Mouse (Mus musculus): ENCODE measurements at regions not wholly inside any gene's neighbourhood (a gene's known extent, or its start where the extent isn't known, plus 50 kb on each side); places are given as distances from the start of the nearest gene placed in this dataset.

GRCm38 (mm10) chr4:31753677-31754312 is 210.1 kb upstream of the Map3k7 start:
- Histone ChIP-seq H3K36me3 (replicated peaks) (no peaks in the 10 kb centered on the region), H3K9me3 (replicated peaks) (peaks cover 15% of the 10 kb centered on the region), H3K27me3 (ENCODE audit: insufficient read depth, low read length) (no peaks in the 10 kb centered on the region), H3K4me1 (ENCODE audit: insufficient read depth, low read depth, low read length) (no peaks in the 10 kb centered on the region), H3K4me3 (ENCODE audit: low read depth, low read length) (no peak overlapping the region)
- ATAC-seq (ENCODE audit: extremely low read depth, insufficient number of reproducible peaks, low FRiP score, poor library complexity, severe bottlenecking) (no peak), DNase-seq (ENCODE audit: low spot score) (no peak)
- no peak for TF ChIP-seq CTCF (IDR thresholded peaks at IDR 0.05; ENCODE audit: low read depth, low read length)
- TF ChIP-seq GATA2 (IDR thresholded peaks at IDR 0.05; ENCODE audit: borderline replicate concordance, low read depth, low read length): no peak
- TF ChIP-seq POLR2AphosphoS5 (IDR thresholded peaks at IDR 0.05; ENCODE audit: insufficient replicate concordance, low read depth, low read length): no peak
- no peak for TF ChIP-seq TAL1 (conservative IDR thresholded peaks at IDR 0.05; ENCODE audit: low read depth, low read length)
- TF ChIP-seq GATA1 (IDR thresholded peaks at IDR 0.05; ENCODE audit: borderline replicate concordance, low read length): no peak

- H3K36me3 ChIP-seq (replicated peaks): no peaks in the 10 kb centered on the region
- TF ChIP-seq CTCF (IDR thresholded peaks at IDR 0.05; ENCODE audit: low read depth, low read length): no peak
- no peak for TF ChIP-seq GATA1 (IDR thresholded peaks at IDR 0.05; ENCODE audit: borderline replicate concordance, low read length)
- TF ChIP-seq POLR2AphosphoS5 (IDR thresholded peaks at IDR 0.05; ENCODE audit: insufficient replicate concordance, low read depth, low read length): no peak
- no peak for TF ChIP-seq GATA2 (IDR thresholded peaks at IDR 0.05; ENCODE audit: borderline replicate concordance, low read depth, low read length)
- TF ChIP-seq TAL1 (conservative IDR thresholded peaks at IDR 0.05; ENCODE audit: low read depth, low read length): no peak
- no peak for ATAC-seq (ENCODE audit: extremely low read depth, insufficient number of reproducible peaks, low FRiP score, poor library complexity, severe bottlenecking)
- H3K4me1 ChIP-seq (ENCODE audit: insufficient read depth, low read depth, low read length): no peaks in the 10 kb centered on the region
- DNase-seq (ENCODE audit: low spot score): no peak
- H3K9me3 ChIP-seq (replicated peaks): peaks cover 18% of the 10 kb centered on the region
- no peaks in the 10 kb centered on the region for H3K27me3 ChIP-seq (ENCODE audit: insufficient read depth, low read length)
- no peak overlapping the region for H3K4me3 ChIP-seq (ENCODE audit: low read depth, low read length)
These were observed 206.8 kb upstream of the Map3k7 start for GRCm38 (mm10) chr4:31757126-31757525.

GRCm38 (mm10) chr4:31760116-31760515 is 203.8 kb upstream of the Map3k7 start:
- DNase-seq (ENCODE audit: low spot score): no peak
- no peaks in the 10 kb centered on the region for H3K4me1 ChIP-seq (ENCODE audit: insufficient read depth, low read depth, low read length)
- no peaks in the 10 kb centered on the region for H3K27me3 ChIP-seq (ENCODE audit: insufficient read depth, low read length)
- no peak overlapping the region for H3K4me3 ChIP-seq (ENCODE audit: low read depth, low read length)
- H3K9me3 ChIP-seq (replicated peaks): peaks cover 9% of the 10 kb centered on the region
- ATAC-seq (ENCODE audit: extremely low read depth, insufficient number of reproducible peaks, low FRiP score, poor library complexity, severe bottlenecking): no peak
- H3K36me3 ChIP-seq (replicated peaks): no peaks in the 10 kb centered on the region
- no peak for TF ChIP-seq POLR2AphosphoS5 (IDR thresholded peaks at IDR 0.05; ENCODE audit: insufficient replicate concordance, low read depth, low read length)

DNA sequence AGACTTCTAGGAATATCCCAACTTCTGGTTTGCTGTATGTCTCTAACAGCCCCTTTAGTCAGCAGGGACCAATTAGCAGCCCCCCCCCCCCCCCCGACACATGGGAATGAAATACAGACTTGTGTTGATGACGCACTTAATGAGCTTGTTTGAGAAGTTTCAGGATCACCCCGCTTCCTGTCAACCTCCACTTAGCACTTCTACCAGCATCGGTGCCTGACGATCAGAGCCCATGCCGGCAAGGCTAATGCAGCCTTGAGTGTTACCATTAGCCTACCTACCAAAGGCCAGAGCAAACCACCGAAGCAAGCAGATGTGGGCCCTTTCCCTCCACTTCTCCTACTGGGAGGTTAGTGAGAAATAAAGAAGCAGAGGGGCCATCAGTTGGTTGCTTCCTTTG is 201.7 kb upstream of the Map3k7 start:
- ATAC-seq (ENCODE audit: extremely low read depth, insufficient number of reproducible peaks, low FRiP score, poor library complexity, severe bottlenecking) (no peak), DNase-seq (ENCODE audit: low spot score) (no peak)
- H3K27me3 ChIP-seq (ENCODE audit: insufficient read depth, low read length): no peaks in the 10 kb centered on the region
- TF ChIP-seq TAL1 (conservative IDR thresholded peaks at IDR 0.05; ENCODE audit: low read depth, low read length) (no peak), GATA1 (IDR thresholded peaks at IDR 0.05; ENCODE audit: borderline replicate concordance, low read length) (no peak), CTCF (IDR thresholded peaks at IDR 0.05; ENCODE audit: low read depth, low read length) (no peak), POLR2AphosphoS5 (IDR thresholded peaks at IDR 0.05; ENCODE audit: insufficient replicate concordance, low read depth, low read length) (no peak), GATA2 (IDR thresholded peaks at IDR 0.05; ENCODE audit: borderline replicate concordance, low read depth, low read length) (no peak)
- no peak overlapping the region for H3K4me3 ChIP-seq (ENCODE audit: low read depth, low read length)
- peaks cover 14% of the 10 kb centered on the region for H3K9me3 ChIP-seq (replicated peaks)
- no peaks in the 10 kb centered on the region for H3K4me1 ChIP-seq (ENCODE audit: insufficient read depth, low read depth, low read length)
- no peaks in the 10 kb centered on the region for H3K36me3 ChIP-seq (replicated peaks)

- DNase-seq (ENCODE audit: low spot score) (no peak), ATAC-seq (ENCODE audit: extremely low read depth, insufficient number of reproducible peaks, low FRiP score, poor library complexity, severe bottlenecking) (no peak)
- H3K27me3 ChIP-seq (ENCODE audit: insufficient read depth, low read length): no peaks in the 10 kb centered on the region
- H3K36me3 ChIP-seq (replicated peaks): no peaks in the 10 kb centered on the region
- peaks cover 11% of the 10 kb centered on the region for H3K9me3 ChIP-seq (replicated peaks)
- no peak overlapping the region for H3K4me3 ChIP-seq (ENCODE audit: low read depth, low read length)
- no peaks in the 10 kb centered on the region for H3K4me1 ChIP-seq (ENCODE audit: insufficient read depth, low read depth, low read length)
- TF ChIP-seq TAL1 (conservative IDR thresholded peaks at IDR 0.05; ENCODE audit: low read depth, low read length) (no peak), GATA1 (IDR thresholded peaks at IDR 0.05; ENCODE audit: borderline replicate concordance, low read length) (no peak), CTCF (IDR thresholded peaks at IDR 0.05; ENCODE audit: low read depth, low read length) (no peak), POLR2AphosphoS5 (IDR thresholded peaks at IDR 0.05; ENCODE audit: insufficient replicate concordance, low read depth, low read length) (no peak), GATA2 (IDR thresholded peaks at IDR 0.05; ENCODE audit: borderline replicate concordance, low read depth, low read length) (no peak)
These were observed 195.8 kb upstream of the Map3k7 start for GRCm38 (mm10) chr4:31768026-31768626.

GRCm38 (mm10) chr4:31769325-31769724 is 194.6 kb upstream of the Map3k7 start:
- ATAC-seq (ENCODE audit: extremely low read depth, insufficient number of reproducible peaks, low FRiP score, poor library complexity, severe bottlenecking) (no peak), DNase-seq (ENCODE audit: low spot score) (no peak)
- Histone ChIP-seq H3K4me1 (ENCODE audit: insufficient read depth, low read depth, low read length) (no peaks in the 10 kb centered on the region), H3K9me3 (replicated peaks) (peaks cover 11% of the 10 kb centered on the region; the same call in 1 of the 2 replicates), H3K36me3 (replicated peaks) (no peaks in the 10 kb centered on the region), H3K4me3 (ENCODE audit: low read depth, low read length) (no peak overlapping the region), H3K27me3 (ENCODE audit: insufficient read depth, low read length) (no peaks in the 10 kb centered on the region)
- TF ChIP-seq CTCF (IDR thresholded peaks at IDR 0.05; ENCODE audit: low read depth, low read length) (no peak), POLR2AphosphoS5 (IDR thresholded peaks at IDR 0.05; ENCODE audit: insufficient replicate concordance, low read depth, low read length) (no peak), GATA1 (IDR thresholded peaks at IDR 0.05; ENCODE audit: borderline replicate concordance, low read length) (no peak), GATA2 (IDR thresholded peaks at IDR 0.05; ENCODE audit: borderline replicate concordance, low read depth, low read length) (no peak), TAL1 (conservative IDR thresholded peaks at IDR 0.05; ENCODE audit: low read depth, low read length) (no peak)
